Mouse (Mus musculus) left cerebral cortex, postnatal 36 days (tissue): ENCODE data around the gene Mip. TPM values are rescaled to one million over a fixed set of nuclear protein-coding genes. Genes with fewer than 3 reads are reported as not detected.
"Not testable (repeated sequence)": the region's sequence is repeated elsewhere in the genome, so short reads cannot be mapped to it uniquely, and the experiment has no call there.

ENCODE experiments used
- DNase-seq, 2 experiments: peaks; one replicate each; pipeline ENCODE4 v3.0.0; 2021 to 2022; ENCODE audit warnings: low spot score in 2 of 2, mixed read lengths in 1 of 2
- intact Hi-C: fragments of 180-260 bp; cut with DNase I; formaldehyde crosslinking; loops from one replicate; pipeline ENCODE4 v1.15.1; 2025
- total RNA-seq, 2 experiments: library from RNA; stranded (reverse); gene quantifications; 2 replicates each; pipeline ENCODE4 v1.2.3; 2021

The Mip gene
- not detected for total RNA-seq

- no peak for DNase-seq
- intact Hi-C loops = no loop called here
These were observed at the start of gene Mip for GRCm38 (mm10) chr10:128225538-128225937. Mip (plus strand) TSS chr10:128225838.

- intact Hi-C loops = loop anchor here (5.0 kb wide), 1 partner anchor 79 kb away; no protein-coding TSS in a partner anchor
- DNase-seq = peak; percentile 55
These were observed 49.5 kb upstream of the Mip start for GRCm38 (mm10) chr10:128175996-128176755.

DNA sequence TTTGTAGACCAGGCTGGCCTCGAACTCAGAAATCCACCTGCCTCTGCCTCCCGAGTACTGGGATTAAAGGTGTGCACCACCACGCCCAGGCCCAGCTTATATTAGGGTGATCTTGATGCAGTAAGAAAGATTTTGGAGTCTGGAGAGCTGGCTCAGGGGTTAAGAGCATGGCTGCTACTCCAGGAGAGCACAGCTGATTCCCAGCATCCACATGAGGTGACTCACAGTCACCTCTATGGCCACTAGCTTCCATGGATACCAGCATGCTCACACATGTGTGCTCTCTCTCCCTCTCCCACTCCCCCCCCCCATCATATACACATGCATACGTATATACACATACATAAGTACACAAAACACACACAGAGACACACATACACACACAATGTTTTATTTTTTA, 48.3 kb upstream of the Mip start:
- no peak for DNase-seq
- intact Hi-C loops = loop anchor here (5.0 kb wide), 1 partner anchor 80 kb away; no protein-coding TSS in a partner anchor

DNA sequence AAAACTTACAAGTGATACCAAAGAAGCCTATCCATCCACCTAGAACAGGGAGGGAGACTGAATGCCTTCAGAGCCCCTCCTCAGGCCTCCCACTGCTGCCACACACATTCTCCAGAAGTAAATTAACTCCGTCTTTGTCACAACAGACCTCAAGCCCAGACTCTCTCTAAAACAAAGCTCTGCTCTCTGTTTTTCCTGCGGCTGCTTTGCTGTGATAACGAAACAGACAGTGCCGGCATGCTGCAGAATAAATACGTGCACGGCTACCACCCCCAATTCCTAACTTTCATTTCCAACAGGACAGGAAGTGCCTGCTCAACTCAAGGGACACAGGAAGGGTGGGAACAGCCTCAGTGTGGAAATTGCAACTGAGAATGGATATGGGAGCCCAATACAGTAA, 45.6 kb upstream of the Mip start, which contains the start of gene Rbms2:
Gene Rbms2 (minus strand): TSS at position 309 of the 400 bp plus-strand sequence.
- no peak for DNase-seq
- intact Hi-C loops = loop anchor here (5.0 to 10.0 kb wide), 2 partner anchors 83 to 155 kb away; no protein-coding TSS in a partner anchor

GRCm38 (mm10) chr10:128184296-128184695, 41.3 kb upstream of the Mip start:
- intact Hi-C loops = loop anchor here (10.0 kb wide), 1 partner anchor 159 kb away; no protein-coding TSS in a partner anchor
- no peak for DNase-seq

DNA sequence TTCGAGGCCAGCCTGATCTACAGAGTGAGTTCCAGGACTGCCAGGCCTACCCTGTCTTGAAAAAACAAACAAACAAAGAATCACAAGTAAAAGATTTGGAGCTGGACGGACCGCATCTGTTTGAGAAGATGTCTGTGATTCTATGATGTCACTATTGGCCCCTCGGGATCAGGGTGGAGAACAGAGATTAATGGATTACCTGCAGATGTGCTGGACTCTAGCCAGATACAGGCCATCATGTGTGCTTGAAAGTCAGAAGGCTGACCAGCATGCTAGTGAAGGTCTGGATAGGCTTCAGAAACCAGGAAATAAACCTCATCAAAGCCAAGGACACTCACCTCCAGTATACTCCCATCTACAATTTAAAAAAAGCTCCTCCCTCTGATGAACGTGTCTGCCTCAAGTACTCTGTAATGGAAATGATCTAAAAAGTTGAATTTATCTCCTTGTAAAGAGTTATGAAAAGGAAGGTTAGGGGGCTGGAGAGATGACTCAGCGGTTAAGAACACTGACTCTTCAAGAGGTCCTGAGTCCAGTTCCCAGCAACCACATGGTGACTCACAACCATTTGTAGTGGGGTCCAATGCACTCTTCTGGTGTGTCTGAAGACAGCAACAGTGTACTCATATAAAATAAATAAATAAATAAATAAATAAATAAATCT, 40.2 kb upstream of the Mip start:
- no peak for DNase-seq
- intact Hi-C loops = loop anchor here (10.0 kb wide), 1 partner anchor 161 kb away; no protein-coding TSS in a partner anchor

GRCm38 (mm10) chr10:128185959-128186358, 39.7 kb upstream of the Mip start:
- DNase-seq = peak; percentile 58 to 63
- intact Hi-C loops = loop anchor here (1.0 to 10.0 kb wide), 3 partner anchors 46 to 161 kb away; partner anchors contain the start of gene Baz2a

GRCm38 (mm10) chr10:128187181-128187605, 38.4 kb upstream of the Mip start:
- intact Hi-C loops = loop anchor here (10.0 kb wide), 1 partner anchor 162 kb away; no protein-coding TSS in a partner anchor
- no peak for DNase-seq

- intact Hi-C loops = loop anchor here (10.0 kb wide), 1 partner anchor 164 kb away; no protein-coding TSS in a partner anchor
- DNase-seq = peak; percentile 38 to 70
These were observed 37.3 kb upstream of the Mip start for GRCm38 (mm10) chr10:128188242-128188877.

DNA sequence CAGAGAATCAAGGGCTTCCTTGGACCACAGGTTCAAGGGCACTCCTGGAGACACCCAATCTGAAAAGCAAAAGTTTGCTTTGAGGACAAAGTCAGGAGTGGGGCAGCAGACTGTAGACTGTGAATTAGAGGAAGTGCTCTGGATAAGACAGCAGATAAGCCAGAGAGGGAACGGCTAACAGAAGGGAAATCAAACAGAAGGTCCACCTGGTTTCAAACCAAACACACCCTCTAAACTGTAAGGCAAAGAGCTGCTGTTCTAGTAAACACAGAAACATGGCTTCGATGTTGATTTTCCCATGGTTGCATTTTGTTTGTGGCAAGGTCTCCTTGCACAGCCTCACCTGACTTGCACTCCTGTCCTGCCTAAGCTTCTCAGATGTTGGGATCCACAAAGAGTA, 34.2 kb upstream of the Mip start:
- no peak for DNase-seq
- intact Hi-C loops = no loop called here

DNA sequence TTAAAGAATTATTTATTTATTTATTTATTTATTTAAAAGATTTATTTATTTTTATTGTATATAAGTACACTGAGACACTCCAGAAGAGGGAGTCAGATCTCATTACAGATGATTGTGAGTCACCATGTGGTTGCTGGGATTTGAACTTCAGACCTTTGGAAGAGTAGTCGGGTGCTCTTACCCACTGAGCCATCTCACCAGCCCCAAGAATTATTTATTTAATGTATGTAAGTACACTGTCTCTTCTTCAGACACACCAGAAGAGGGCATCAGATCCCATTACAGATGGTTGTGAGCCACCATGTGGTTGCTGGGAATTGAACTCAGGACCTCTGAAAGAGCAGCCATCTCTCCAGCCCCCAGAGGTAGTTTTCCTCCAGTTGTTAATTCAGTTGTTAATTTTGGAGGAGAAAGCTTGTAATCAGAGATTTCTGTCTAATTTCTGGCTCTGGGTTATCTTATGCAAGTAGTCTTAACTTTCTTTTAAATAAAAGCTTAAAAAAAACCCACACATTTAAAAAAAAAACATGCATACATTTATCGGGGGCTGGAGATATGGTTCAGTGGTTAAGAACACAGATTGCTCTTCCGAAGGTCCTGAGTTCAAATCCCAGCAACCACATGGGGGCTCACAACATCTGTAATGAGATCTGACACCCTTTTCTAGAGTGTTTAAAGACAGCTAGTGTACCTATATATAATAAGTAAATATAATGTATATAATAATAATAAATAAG, 33.4 kb upstream of the Mip start:
- DNase-seq, intact Hi-C loops: not testable (repeated sequence)

GRCm38 (mm10) chr10:128193113-128193512, 32.5 kb upstream of the Mip start:
- intact Hi-C loops = no loop called here
- DNase-seq = no peak

DNA sequence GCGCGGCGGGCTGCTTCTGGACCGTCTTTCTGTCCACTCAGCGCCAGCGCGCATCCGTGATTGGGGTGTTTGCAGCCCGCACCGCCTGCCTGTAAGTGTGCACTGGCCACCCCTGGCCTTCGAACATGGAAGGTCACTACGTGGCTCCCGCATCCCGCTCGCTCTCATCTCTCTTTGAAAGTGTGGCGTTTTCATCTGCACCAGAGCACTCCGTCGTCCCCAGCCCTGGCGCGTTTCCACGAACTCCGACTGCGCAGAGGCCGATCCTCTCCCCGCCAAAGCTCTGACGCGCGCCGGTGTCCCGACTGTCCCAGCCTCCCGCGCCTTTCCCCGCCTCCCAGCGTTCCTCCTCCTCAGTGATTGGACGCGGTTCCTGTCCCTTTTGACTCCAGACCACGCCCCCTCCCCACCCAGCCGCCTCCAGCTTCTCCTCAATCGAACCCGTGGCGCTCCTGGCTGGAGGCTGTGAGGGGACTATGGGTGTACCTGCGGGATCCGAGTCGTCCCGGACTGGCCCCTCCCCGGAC, 31.6 kb upstream of the Mip start, which contains the start of gene Gls2:
Gene Gls2 (plus strand): TSS at position 434 of the 527 bp plus-strand sequence.
- intact Hi-C loops = no loop called here
- DNase-seq = peak; percentile 97

- peak; percentile 46 to 79 for DNase-seq
- intact Hi-C loops = no loop called here
These were observed 30.8 kb upstream of the Mip start for GRCm38 (mm10) chr10:128194551-128195461.

- no peak for DNase-seq
- intact Hi-C loops = no loop called here
These were observed 23.8 kb upstream of the Mip start for GRCm38 (mm10) chr10:128201856-128202255.

DNA sequence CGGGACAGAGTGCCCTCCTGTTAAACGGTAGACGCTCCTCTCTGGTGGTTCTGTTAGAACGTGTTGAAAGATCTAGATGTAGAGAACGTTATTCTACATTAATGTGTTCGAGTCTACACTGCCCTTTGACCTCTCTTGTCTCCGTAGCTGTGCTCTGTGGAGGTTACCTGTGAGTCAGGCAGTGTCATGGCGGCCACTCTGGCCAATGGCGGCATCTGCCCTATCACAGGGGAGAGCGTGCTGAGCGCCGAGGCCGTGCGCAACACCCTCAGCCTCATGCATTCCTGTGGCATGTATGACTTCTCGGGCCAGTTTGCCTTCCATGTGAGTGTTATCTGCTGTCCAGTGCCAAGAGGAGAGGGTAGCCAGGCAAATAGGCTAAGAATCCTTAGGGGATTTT, 20.7 kb upstream of the Mip start:
- intact Hi-C loops = no loop called here
- DNase-seq = no peak

- intact Hi-C loops = no loop called here
- DNase-seq = no peak
These were observed 17.3 kb upstream of the Mip start for GRCm38 (mm10) chr10:128208326-128208725.
